In genomic region chr2:25654502-25654901, GRCm38 (mm10) we compare ENCODE assay signal across 29 mouse cellular contexts. TPM values are rescaled to one million over a fixed set of nuclear protein-coding genes. Genes with fewer than 3 reads are reported as not detected.
A peak's percentile ranks its signal among the peaks of the same experiment; 100 is the strongest.
DNase-seq lines count a peak whose midpoint lies in the region; ATAC-seq and TF ChIP-seq lines count a peak whose summit lies in the region.
"Had no signal": no experiment of that assay in that cellular context is flagged by ENCODE, and none has a peak within 500 bp of the region (broad histone marks: within the 10 kb centered on the region; RNA-seq: fewer than 3 reads in every experiment).

No protein-coding gene starts in this region.

- DNase-seq in lung, embryonic 14.5 days, result peak; percentile 52
- DNase-seq in lung, postnatal 14 days, result no peak
- peak; percentile 5 for DNase-seq in 3T3-L1 (ENCODE audit: low read depth, low spot score)
- DNase-seq in Muller cell, postnatal 12 days (ENCODE audit: inconsistent ontology term), result peak; percentile 31
- peak; percentile 5 for DNase-seq in forelimb bud, embryonic 11.5 days (ENCODE audit: low read depth, low spot score)
- DNase-seq in thymus, postnatal 25 days, result no peak
- no peak for DNase-seq in cerebellum, postnatal 14 days
- DNase-seq: cerebellum, adult 8-10 months; gastrocnemius, postnatal 14 days; heart, adult 2 months; heart, postnatal 36 days; kidney, adult 18-20 months; kidney, postnatal 10 days; layer of hippocampus, postnatal 36 days; midbrain, embryonic 14.5 days; right cerebral cortex, postnatal 14 days; thymus, adult 2 months had no signal

- TF ChIP-seq CTCF in lung, embryonic 14.5 days (IDR thresholded peaks at IDR 0.05; ENCODE audit: low read depth), result no peak

- 41% methylated on average over 1 of the region's 1 CpGs for WGBS in lung, embryonic 14.5 days

- no peak overlapping the region for H3K4me3 ChIP-seq in lung, embryonic 14.5 days (ENCODE audit: low read depth, low read length)
- H3K4me3 ChIP-seq: embryonic facial prominence, embryonic 15.5 days; heart, adult 2 months; heart, embryonic 15.5 days; hindbrain, embryonic 13.5 days; megakaryocyte, embryonic 14.5 days had no signal

- H3K27ac ChIP-seq in lung, embryonic 14.5 days (ENCODE audit: low read depth), result peak overlapping the region; percentile 65
- H3K27ac ChIP-seq: embryonic facial prominence, embryonic 15.5 days; heart, adult 2 months; heart, embryonic 15.5 days; hindbrain, embryonic 13.5 days; stomach, postnatal 0 days had no signal

- 0 out of 2 replicates have a peak overlapping the region, but pooled peaks have one; percentile 12 for H3K4me2 ChIP-seq in lung, embryonic 14.5 days
- H3K4me2 ChIP-seq: embryonic facial prominence, embryonic 15.5 days; heart, embryonic 15.5 days; hindbrain, embryonic 13.5 days had no signal

- 0 out of 2 replicates have a peak overlapping the region, but pooled peaks have one; percentile 25 for H3K9ac ChIP-seq in lung, embryonic 14.5 days
- H3K9ac ChIP-seq: embryonic facial prominence, embryonic 15.5 days; heart, embryonic 15.5 days; hindbrain, embryonic 13.5 days had no signal

- H3K36me3 ChIP-seq in lung, embryonic 14.5 days (ENCODE audit: insufficient read depth), result no peaks in the 10 kb centered on the region
- H3K36me3 ChIP-seq: embryonic facial prominence, embryonic 15.5 days; heart, embryonic 15.5 days; hindbrain, embryonic 13.5 days had no signal

- no peaks in the 10 kb centered on the region for H3K4me1 ChIP-seq in lung, embryonic 14.5 days (ENCODE audit: insufficient read depth)
- H3K4me1 ChIP-seq: embryonic facial prominence, embryonic 15.5 days; heart, embryonic 15.5 days; hindbrain, embryonic 13.5 days had no signal

- H3K9me3 ChIP-seq in lung, embryonic 14.5 days (ENCODE audit: low read depth, low read length), result no peaks in the 10 kb centered on the region
- H3K9me3 ChIP-seq: embryonic facial prominence, embryonic 15.5 days; heart, embryonic 15.5 days; hindbrain, embryonic 13.5 days; megakaryocyte, embryonic 14.5 days had no signal

- H3K27me3 ChIP-seq in lung, embryonic 14.5 days (ENCODE audit: insufficient read depth, low read length), result no peaks in the 10 kb centered on the region
- H3K27me3 ChIP-seq: embryonic facial prominence, embryonic 15.5 days had no signal

- peak; percentile 73; the same call in 1 of the 2 replicates for ATAC-seq in lung, embryonic 14.5 days (ENCODE audit: insufficient read depth)
- ATAC-seq: forebrain, embryonic 14.5 days; inflammation-experienced regulatory T-cells, adult 6 months had no signal

RNA-seq across cellular contexts. Expression of gene Lcn8, which starts 1.6 kb away (rescaled TPM):
- 0.51 and 0.61 TPM in 2 replicates for polyA plus RNA-seq in lung, embryonic 14.5 days (2014; fragmentation: Nextera tagmentation; extraction: Ambion mirVana)
- polyA plus RNA-seq: brain, embryonic 14.5 days; embryonic facial prominence, embryonic 15.5 days; forebrain, embryonic 14.5 days; heart, embryonic 15.5 days; hindbrain, embryonic 13.5 days; inflammation-experienced regulatory T-cells, adult 6 months; limb, embryonic 11.5 days; liver, adult 2 months; liver, embryonic 16.5 days; midbrain, embryonic 14.5 days; neural tube, embryonic 11.5 days had no signal

RNA-seq across cellular contexts. Expression of gene Lcn5, which starts 3.2 kb away (rescaled TPM):
- polyA plus RNA-seq in lung, embryonic 14.5 days (2014; fragmentation: Nextera tagmentation; extraction: Ambion mirVana), result not detected in 2 replicates
- polyA plus RNA-seq: brain, embryonic 14.5 days; embryonic facial prominence, embryonic 15.5 days; forebrain, embryonic 14.5 days; heart, adult 2 months; heart, embryonic 15.5 days; hindbrain, embryonic 13.5 days; inflammation-experienced regulatory T-cells, adult 6 months; limb, embryonic 11.5 days; liver, adult 2 months; liver, embryonic 16.5 days; midbrain, embryonic 14.5 days; neural tube, embryonic 11.5 days; stomach, postnatal 0 days; thymus, adult 2 months had no signal

RNA-seq across cellular contexts. Expression of gene Lcn6, which starts 22.1 kb away (rescaled TPM):
- not detected in 2 replicates for polyA plus RNA-seq in lung, embryonic 14.5 days (2014; fragmentation: Nextera tagmentation; extraction: Ambion mirVana)
- polyA plus RNA-seq: brain, embryonic 14.5 days; embryonic facial prominence, embryonic 15.5 days; forebrain, embryonic 14.5 days; heart, adult 2 months; heart, embryonic 15.5 days; hindbrain, embryonic 13.5 days; inflammation-experienced regulatory T-cells, adult 6 months; limb, embryonic 11.5 days; liver, adult 2 months; liver, embryonic 16.5 days; midbrain, embryonic 14.5 days; neural tube, embryonic 11.5 days; stomach, postnatal 0 days had no signal

RNA-seq across cellular contexts. Expression of gene Fcna, which starts 26.7 kb away (rescaled TPM):
- polyA plus RNA-seq in lung, embryonic 14.5 days (2014; fragmentation: Nextera tagmentation; extraction: Ambion mirVana), result 1.8 and 2.9 TPM in 2 replicates

RNA-seq across cellular contexts. Expression of gene Lcn10, which starts 28.0 kb away (rescaled TPM):
- not detected in 2 replicates for polyA plus RNA-seq in lung, embryonic 14.5 days (2014; fragmentation: Nextera tagmentation; extraction: Ambion mirVana)
- polyA plus RNA-seq: brain, embryonic 14.5 days; embryonic facial prominence, embryonic 15.5 days; forebrain, embryonic 14.5 days; heart, adult 2 months; heart, embryonic 15.5 days; hindbrain, embryonic 13.5 days; limb, embryonic 11.5 days; liver, adult 2 months; liver, embryonic 16.5 days; midbrain, embryonic 14.5 days; neural tube, embryonic 11.5 days; stomach, postnatal 0 days had no signal

Comparison
In these comparisons a context has a peak if more than half of its experiments do, and no peak if none do; other contexts are left out.
1. DNase-seq: peak in lung, embryonic 14.5 days (single experiment), 3T3-L1 (single experiment), Muller cell, postnatal 12 days (single experiment) and forelimb bud, embryonic 11.5 days (single experiment); none in lung, postnatal 14 days (single experiment), thymus, postnatal 25 days (single experiment) and cerebellum, postnatal 14 days (0 of 2).